ENCODE assay signal across 24 mouse cellular contexts in genomic region chr1:65926696-65927095, GRCm38 (mm10). TPM values are rescaled to one million over a fixed set of nuclear protein-coding genes. Genes with fewer than 3 reads are reported as not detected.
"Had no signal": no experiment of that assay in that cellular context is flagged by ENCODE, and none has a peak within 500 bp of the region (broad histone marks: within the 10 kb centered on the region; RNA-seq: fewer than 3 reads in every experiment).

No protein-coding gene starts in this region.

RNA-seq across cellular contexts. Expression of gene Crygf, which starts 0.4 kb away (rescaled TPM):
- polyA plus RNA-seq: heart, embryonic 11.5 days; heart, embryonic 12.5 days; heart, embryonic 13.5 days; heart, embryonic 14.5 days; heart, embryonic 15.5 days; heart, embryonic 16.5 days; heart, postnatal 0 days; hindbrain, embryonic 11.5 days; hindbrain, embryonic 12.5 days; hindbrain, embryonic 13.5 days; hindbrain, embryonic 14.5 days; hindbrain, embryonic 15.5 days; hindbrain, embryonic 16.5 days; hindbrain, postnatal 0 days; inflammation-experienced regulatory T-cells, adult 6 months; intestine, embryonic 14.5 days; intestine, embryonic 15.5 days; intestine, embryonic 16.5 days; intestine, postnatal 0 days; kidney, adult 2 months; kidney, embryonic 14.5 days; kidney, embryonic 15.5 days; kidney, postnatal 0 days; large intestine, adult 2 months had no signal
